In the genomic region with DNA sequence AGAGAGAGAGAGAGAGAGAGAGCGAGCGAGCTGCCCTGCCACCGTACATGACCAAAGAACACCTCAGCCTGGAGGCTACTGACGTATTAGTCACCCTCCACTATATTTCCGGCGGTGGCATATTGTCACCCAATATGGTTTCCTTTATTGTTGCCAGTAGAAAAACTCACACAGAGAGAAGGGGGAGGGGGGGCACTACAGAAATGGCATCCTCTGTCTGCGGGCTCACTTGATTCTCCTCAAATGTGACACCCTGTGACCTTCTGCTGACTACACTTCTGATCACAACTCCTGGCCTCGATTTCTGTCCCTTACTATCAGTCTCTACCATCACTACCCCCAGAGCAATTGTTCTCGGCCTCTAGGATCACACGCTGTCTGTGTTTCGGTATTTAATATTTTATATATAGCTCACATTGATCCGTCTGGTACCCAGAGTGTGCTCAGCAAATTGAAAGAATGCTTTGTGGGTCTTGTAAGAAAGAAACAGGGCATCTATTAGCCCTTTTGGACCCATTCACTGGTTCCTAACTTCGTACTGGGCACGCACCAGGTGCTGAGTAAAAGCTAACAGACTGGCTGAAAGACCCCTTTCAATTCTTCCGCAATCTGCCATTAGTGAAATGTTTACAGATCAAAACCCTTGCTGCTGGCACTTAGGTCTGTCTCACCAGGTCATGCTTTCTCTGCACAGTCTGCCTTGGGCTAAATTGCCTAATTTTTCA, we compare ENCODE assay signal across 9 mouse cellular contexts.
A peak's percentile ranks its signal among the peaks of the same experiment; 100 is the strongest.
DNase-seq lines count a peak whose midpoint lies in the region; ATAC-seq lines count a peak whose summit lies in the region.
"Had no signal": no experiment of that assay in that cellular context is flagged by ENCODE, and none has a peak within 500 bp of the region (broad histone marks: within the 10 kb centered on the region; RNA-seq: fewer than 3 reads in every experiment).

No protein-coding gene starts in this region.

- no peaks in the 10 kb centered on the region for H3K27me3 ChIP-seq in heart, embryonic 12.5 days (replicated peaks)
- no peaks in the 10 kb centered on the region for H3K27me3 ChIP-seq in forebrain, embryonic 11.5 days (ENCODE audit: control insufficient read depth, insufficient read depth, low read length)
- H3K27me3 ChIP-seq in midbrain, embryonic 10.5 days (ENCODE audit: low read depth, poor library complexity, severe bottlenecking) = no peaks in the 10 kb centered on the region
- H3K27me3 ChIP-seq: limb, embryonic 15.5 days had no signal

- H3K4me3 ChIP-seq in heart, embryonic 12.5 days = no peak overlapping the region
- no peak overlapping the region for H3K4me3 ChIP-seq in forebrain, embryonic 11.5 days (ENCODE audit: low read depth, low read length)
- H3K4me3 ChIP-seq in midbrain, embryonic 10.5 days = no peak overlapping the region
- H3K4me3 ChIP-seq: limb, embryonic 15.5 days had no signal

- no peak for ATAC-seq in heart, embryonic 12.5 days (ENCODE audit: insufficient number of reproducible peaks, low FRiP score)
- no peak for ATAC-seq in forebrain, embryonic 11.5 days (replicated peaks; ENCODE audit: low FRiP score)

- H3K4me2 ChIP-seq in heart, embryonic 12.5 days = no peak overlapping the region; the same call in 1 of the 2 replicates
- H3K4me2 ChIP-seq in forebrain, embryonic 11.5 days (ENCODE audit: low read depth, low read length, severe bottlenecking) = no peak overlapping the region
- H3K4me2 ChIP-seq: limb, embryonic 15.5 days had no signal

- peak overlapping the region; percentile 49; the same call in 1 of the 2 replicates for H3K27ac ChIP-seq in heart, embryonic 12.5 days (ENCODE audit: poor library complexity, severe bottlenecking)
- H3K27ac ChIP-seq in forebrain, embryonic 11.5 days (ENCODE audit: low read depth, low read length) = peak overlapping the region; percentile 25; the same call in 1 of the 2 replicates
- peak overlapping the region; percentile 64 for H3K27ac ChIP-seq in midbrain, embryonic 10.5 days (replicated peaks)
- H3K27ac ChIP-seq: limb, embryonic 15.5 days had no signal

- no peaks in the 10 kb centered on the region for H3K9me3 ChIP-seq in heart, embryonic 12.5 days (replicated peaks)
- no peaks in the 10 kb centered on the region for H3K9me3 ChIP-seq in forebrain, embryonic 11.5 days (ENCODE audit: control insufficient read depth, low read length)
- H3K9me3 ChIP-seq in midbrain, embryonic 10.5 days (replicated peaks) = no peaks in the 10 kb centered on the region
- H3K9me3 ChIP-seq: limb, embryonic 15.5 days had no signal

- WGBS in heart, embryonic 12.5 days = 62% methylated on average over 15 of the region's 15 CpGs
- 43% methylated on average over 15 of the region's 15 CpGs for WGBS in forebrain, embryonic 11.5 days
- 76% methylated on average over 15 of the region's 15 CpGs for WGBS in midbrain, embryonic 10.5 days

- H3K9ac ChIP-seq in heart, embryonic 12.5 days = no peak overlapping the region
- no peak overlapping the region for H3K9ac ChIP-seq in forebrain, embryonic 11.5 days (ENCODE audit: low read length)
- H3K9ac ChIP-seq: limb, embryonic 15.5 days had no signal

- no peak for DNase-seq in heart, postnatal 36 days
- peak; percentile 3 for DNase-seq in 416B (ENCODE audit: low read depth)
- DNase-seq in forebrain, embryonic 11.5 days (ENCODE audit: low spot score) = no peak
- DNase-seq in midbrain, embryonic 10.5 days (ENCODE audit: low spot score) = no peak
- DNase-seq in layer of hippocampus, postnatal 14 days (ENCODE audit: low spot score in 2 of 2) = no peak
- no peak for DNase-seq in adrenal gland, adult 2 months
- no peak for DNase-seq in adrenal gland, adult 18-20 months (ENCODE audit: low spot score in 2 of 2)

- H3K4me1 ChIP-seq in heart, embryonic 12.5 days (replicated peaks) = peaks cover 70% of the 10 kb centered on the region
- H3K4me1 ChIP-seq in forebrain, embryonic 11.5 days (replicated peaks; ENCODE audit: control insufficient read depth, insufficient read depth, low read length) = peaks cover 37% of the 10 kb centered on the region
- peaks cover 71% of the 10 kb centered on the region for H3K4me1 ChIP-seq in midbrain, embryonic 10.5 days

- intact Hi-C loops in heart, postnatal 36 days (cut with DNase I) = no loop called here

- H3K36me3 ChIP-seq in heart, embryonic 12.5 days = no peaks in the 10 kb centered on the region
- no peaks in the 10 kb centered on the region for H3K36me3 ChIP-seq in forebrain, embryonic 11.5 days (ENCODE audit: control insufficient read depth, insufficient read depth, low read length)
- no peaks in the 10 kb centered on the region for H3K36me3 ChIP-seq in midbrain, embryonic 10.5 days
- H3K36me3 ChIP-seq: limb, embryonic 15.5 days had no signal
